Mouse (Mus musculus) right cerebral cortex, postnatal 10 days (tissue): ENCODE measurements around the gene Snph.

ENCODE experiments used
- DNase-seq, 2 experiments: peaks; one replicate each; pipeline ENCODE4 v3.0.0; 2021; ENCODE audit warnings: low spot score in 2 of 2

Gene Snph

DNA sequence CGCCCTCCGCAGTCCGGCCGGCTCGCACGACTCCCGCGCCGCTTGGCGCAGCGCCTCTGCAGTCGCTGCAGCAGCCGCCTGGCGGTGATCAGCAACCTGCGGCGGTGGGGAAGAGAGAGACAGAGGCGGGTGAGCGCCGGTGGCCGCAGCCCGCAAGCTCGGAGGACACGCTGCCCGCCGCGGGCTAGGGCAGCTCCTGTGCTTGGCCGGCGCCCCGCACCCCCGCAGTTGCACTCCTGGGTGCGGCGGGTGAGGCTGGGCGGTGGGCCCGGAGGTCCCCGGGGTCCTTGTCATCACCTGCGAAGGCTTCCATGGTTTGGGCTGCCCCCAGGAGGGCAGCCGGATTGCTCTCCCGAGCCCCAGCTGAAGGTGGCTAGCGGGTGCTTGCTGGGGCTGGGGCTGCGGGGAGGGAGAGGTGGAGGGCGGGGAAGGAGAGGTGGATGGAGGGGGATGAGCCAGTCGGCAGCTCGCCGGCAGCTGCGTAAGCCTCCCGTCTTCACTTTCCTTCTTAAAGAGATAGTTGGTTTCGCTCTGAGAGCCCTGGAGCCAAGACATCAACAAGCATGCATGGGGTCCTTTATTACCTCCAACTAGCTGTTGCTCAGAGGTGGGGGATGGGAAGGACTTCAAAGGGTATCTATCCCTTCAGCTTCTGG, at the start of gene Snph:
Gene Snph, minus strand, starts transcription at position 435 of the 656 bp plus-strand sequence.
- peak; percentile 89 to 93 for DNase-seq

- peak in 1 of 2 experiments; percentile 33 for DNase-seq
Observed at GRCm38 (mm10) chr2:151676234-151676633, 43.8 kb upstream of the Snph start.

GRCm38 (mm10) chr2:151670968-151671329, 38.6 kb upstream of the Snph start:
- DNase-seq, result no peak

DNA sequence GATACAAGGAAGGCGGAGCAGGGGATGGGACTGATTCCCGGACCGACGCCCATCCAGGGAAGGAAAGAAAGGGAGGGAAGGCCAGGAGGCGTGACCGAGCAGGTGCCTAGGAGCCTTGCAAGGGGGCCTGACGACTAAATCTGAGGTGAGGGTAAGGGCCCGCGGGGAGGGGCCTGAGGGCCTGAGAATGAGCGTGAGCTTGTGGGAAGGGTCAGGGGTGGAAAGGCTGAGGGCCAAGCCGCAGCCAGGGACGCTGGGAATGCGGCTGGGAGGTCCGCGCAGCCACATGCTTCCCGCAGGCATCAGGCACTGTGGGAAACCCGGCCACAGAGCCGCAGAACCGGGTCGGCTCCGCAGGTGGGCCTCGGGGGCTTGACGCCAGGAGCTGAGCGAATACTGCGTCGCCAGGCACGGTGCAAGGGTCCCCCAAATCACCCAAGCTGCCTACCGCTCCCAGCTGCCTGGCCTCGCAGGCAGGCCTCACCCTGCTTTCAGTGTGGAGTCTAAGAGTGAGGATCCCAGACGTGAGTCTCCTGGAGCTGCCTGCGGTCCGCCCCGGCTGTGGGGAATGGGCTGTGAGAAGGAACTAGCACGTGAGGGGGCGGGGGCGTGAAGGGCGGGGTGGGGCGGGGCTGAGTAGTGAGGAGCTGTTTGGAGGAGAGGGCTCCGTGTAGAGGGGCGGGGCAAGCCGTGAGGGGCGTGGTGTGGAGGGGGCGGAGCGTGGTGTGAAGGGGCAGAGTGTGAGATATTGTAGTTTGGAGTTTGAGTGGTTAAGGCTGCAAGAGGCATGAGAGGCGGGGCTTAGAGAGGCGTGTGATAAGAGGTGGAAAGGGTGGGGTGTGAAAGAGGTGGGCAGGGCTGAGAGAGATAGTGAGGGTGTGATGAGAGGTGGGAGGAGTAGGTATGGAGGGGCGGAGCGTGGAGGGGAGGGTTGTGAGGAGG, 37.9 kb upstream of the Snph start:
- no peak for DNase-seq

GRCm38 (mm10) chr2:151668433-151668832, 36.0 kb upstream of the Snph start, which contains the start of gene Rad21l:
Gene Rad21l, minus strand, starts transcription at chr2:151668533.
- no peak for DNase-seq

- DNase-seq, result no peak
Observed at GRCm38 (mm10) chr2:151652053-151652452, 19.7 kb upstream of the Snph start.

DNA sequence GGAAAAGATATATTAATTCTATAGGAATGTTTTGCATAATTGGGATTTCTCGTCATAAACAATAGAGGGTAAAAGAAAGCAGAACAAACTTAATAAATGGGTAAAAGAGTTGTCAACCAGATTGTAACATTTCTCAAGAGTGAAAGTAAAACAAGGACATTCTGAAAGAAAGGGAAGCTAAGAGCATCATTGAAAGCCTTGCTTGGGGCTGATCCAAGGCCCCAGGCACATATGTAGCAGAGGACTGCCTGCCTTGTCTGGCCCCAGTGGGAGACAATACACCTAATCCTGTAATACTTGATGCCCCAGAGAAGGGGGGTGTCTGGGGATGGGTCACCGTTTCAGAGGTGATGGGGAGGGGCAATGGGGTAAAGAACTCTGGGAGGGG, 3.6 kb upstream of the Snph start:
- no peak for DNase-seq

GRCm38 (mm10) chr2:151635362-151636014, 3.1 kb upstream of the Snph start:
- DNase-seq, result no peak

DNA sequence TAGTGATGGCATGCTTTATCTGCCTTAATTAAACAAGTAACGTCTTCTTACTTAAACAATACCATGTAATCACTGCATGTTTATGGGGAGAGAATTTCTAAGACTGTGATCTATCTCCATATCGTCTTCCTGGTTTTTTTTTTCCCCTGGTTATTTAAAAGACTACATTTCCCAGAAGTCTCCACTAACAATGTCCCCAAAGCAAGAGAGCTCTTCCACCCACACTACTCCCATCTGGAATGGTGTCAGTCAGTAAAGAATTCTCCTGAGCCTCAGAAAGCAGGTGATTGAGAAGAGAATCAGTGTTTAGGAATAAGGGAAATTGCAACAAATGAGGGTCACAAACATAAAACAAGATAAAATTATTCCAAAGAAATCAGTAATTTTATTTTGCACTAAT, 2.5 kb upstream of the Snph start:
- no peak for DNase-seq

DNA sequence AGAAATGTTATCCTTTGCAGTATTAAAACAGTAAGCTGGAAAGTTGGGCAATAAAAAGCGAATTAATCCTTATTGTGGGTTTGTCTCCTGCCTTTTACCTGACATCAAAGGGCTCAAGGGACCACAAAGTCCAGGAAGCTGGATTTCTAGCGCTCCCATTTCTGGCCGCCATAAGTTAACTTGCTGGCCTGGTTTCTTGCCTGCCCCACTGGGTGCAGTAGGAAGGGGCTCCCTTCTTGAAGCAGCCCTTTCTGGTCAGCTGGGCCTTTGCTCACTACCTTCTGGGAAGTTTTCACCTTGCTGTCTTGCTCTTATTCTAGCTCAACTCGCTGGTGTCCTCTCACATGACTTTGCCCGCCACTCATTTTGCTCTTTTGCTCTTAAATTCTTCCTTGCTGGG, 589 bp upstream of the Snph start:
- DNase-seq, result no peak

DNA sequence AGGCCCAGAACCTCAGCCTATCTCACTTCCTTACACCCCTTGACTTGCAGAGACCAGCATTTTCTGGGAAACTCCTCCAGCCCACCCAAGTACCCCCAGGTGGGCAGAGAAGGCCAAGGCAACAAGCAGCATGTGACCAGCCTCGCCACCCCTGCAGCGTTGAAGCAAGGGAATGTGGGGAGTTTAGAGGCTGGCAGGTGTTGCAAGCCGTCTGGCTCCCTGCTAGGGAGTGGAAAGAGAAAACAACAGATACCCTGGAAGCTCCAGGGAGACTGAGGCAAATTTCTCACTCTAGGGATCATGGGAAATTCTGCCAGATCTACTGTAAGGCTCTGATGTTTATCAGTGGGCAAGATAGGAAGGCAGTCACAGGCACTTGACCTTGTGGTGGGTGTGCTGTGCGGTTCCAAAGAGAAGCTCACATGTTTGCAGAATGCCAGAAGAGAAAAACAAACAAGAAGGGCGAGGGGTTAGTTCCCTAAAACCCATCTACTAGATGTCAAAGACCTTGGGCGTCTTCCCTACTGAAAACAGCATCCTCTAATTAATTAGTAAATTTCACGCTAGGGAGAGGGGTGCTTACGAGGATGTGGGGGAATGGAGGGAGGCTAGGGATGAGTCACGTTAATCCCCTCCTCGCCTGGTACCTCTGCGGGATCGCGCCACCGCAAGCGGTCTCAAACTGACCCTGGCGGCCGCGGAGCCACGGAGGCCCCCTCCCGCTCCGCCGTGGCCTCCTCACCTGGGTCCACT, 811 bp downstream of the Snph start:
- DNase-seq, result peak in 1 of 2 experiments; percentile 51

DNA sequence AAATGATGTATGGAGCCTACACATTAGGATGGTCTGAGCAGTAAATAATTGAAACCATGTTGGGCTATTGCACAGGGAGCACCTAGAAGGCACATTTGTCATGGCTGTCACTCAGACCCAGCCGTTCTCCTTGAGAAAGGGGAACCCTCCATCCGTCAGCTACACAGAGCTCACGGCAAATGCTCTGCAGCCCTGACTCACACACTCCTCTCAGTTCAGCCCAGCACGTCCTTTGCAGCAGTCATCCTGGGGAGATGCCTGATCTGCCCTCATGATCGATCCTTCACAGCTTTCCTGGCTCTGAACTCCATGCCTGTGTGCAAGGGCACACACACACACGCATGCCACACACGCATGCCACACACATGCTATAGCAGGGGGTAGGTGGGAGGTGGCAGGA, 3.1 kb downstream of the Snph start:
- DNase-seq, result peak in 1 of 2 experiments; percentile 32

GRCm38 (mm10) chr2:151628011-151628410, 4.4 kb downstream of the Snph start:
- peak in 1 of 2 experiments; percentile 33 for DNase-seq

- peak in 1 of 2 experiments; percentile 18 for DNase-seq
Observed at GRCm38 (mm10) chr2:151626296-151626695, 6.1 kb downstream of the Snph start.

GRCm38 (mm10) chr2:151623776-151624175, 8.6 kb downstream of the Snph start:
- DNase-seq, result peak in 1 of 2 experiments; percentile 12

DNA sequence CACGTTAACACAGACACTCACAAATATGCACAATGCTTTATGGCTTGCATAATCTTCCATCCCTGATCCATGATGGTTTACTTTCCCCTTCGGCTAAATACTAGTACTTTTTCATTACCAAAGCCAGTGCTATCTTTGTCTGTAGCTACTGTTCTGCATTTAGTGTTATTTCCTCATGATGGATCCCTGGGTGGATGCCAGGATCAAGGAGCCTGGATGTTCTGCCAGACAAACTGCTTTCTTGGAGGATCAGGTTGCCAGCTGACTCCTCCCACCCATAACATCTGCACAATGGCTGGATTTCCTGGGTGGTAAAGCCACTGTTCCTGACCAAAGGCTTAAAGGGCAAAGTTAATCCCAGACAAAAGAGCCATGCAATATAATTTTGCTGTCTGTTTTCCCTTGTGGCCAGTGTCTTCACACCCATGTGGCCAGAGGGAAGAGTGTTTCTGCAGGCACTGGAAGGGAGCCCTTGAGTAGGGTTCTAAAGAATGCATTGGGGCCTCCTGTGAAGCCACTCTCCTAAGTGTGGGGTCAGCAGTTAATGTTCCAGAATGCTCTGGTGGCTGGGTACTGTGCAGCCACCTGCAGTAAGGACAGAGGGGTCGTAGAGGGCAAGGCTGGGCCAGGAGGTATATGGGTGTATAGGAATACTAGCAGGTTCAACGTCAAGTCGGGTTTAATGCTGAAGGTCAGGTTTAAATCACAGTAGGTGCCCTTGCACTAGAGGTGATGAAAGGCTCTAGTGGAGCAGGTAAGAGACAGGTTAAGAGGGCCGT, 15.7 kb downstream of the Snph start:
- no peak for DNase-seq

DNA sequence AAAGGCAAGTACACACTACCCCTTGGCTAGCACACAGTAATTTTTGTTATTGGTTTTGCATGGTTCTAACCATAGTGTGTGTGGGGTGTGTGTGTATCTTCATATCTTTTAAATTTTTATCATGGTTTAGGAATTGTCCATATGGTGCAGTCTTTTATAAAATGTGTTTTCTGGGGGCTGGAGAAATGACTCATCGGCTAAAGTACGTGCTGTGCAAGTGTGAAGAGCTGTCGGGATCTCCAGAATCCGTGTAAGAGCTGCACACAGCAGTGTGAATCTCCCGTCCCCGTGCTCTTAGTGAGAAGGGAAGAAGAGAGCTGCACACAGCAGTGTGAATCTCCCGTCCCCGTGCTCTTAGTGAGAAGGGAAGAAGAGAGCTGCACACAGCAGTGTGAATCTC, 16.6 kb downstream of the Snph start:
- peak in 1 of 2 experiments; percentile 74 for DNase-seq

GRCm38 (mm10) chr2:151609974-151610373, 22.4 kb downstream of the Snph start:
- no peak for DNase-seq

DNA sequence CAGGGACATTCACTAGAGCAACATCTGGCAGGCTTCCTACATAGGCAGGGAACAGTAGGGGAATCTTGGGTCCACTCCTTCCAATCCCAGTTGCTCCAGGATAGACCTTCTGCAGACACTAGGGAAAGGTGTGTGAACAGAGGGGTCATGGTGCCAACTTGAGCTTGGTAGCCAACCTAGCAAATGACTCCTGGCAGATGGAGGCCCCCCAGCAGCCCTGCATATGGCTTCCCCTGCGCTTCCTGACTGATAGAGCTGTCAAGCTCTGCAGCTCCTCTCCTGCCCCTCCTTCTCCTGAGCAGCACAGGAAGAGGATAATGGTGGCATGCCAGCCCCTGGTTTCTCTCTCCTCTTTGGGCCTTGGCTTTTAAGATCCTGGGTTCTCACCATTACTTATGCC, 24.0 kb downstream of the Snph start:
- no peak for DNase-seq

DNA sequence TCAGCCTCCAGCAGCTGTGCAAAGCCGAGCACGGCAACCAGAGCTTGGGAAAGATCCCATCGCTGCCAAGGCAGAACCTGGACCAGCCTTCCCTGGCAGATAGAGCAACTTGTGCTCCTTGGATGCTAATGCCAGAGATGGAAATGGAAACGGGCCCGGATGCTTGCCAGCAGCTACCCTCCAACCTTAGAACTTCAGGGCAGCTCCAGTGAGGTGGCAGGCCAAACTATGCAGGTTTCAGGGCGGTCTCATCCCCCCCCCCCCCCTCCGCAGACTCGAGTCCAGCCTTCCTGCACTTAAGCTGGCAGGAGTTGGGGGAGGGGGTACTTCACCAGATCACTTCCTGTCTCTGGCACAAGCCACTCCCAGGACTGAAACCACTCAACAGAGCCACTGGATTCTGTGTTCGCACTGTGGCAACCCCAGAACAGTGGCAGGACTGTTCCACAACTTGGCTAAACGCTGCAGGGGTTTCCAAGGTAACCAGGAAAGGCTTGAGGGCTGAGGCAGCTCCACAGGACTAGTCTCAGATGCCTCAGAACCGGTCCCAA, 26.9 kb downstream of the Snph start:
- peak; percentile 83 to 89 for DNase-seq

DNA sequence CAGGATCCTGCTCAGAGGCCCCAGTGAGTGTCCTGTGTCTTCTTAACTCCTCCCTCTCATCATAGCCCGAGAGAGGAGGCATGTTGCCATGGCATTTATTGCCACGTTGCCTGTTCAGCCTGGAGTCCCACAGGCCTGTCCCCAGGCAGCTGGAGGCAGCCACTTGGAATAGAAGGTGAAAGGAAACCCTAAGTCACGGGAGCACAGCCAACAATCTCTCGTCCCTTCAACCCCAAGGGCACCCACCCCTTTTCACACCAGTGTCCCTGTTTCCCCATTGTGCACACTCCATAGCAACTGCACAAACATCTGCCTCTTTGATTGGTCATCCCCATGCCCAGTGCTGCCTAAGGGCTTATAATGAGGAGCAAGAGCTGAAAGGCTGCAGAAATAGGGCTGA, 28.8 kb downstream of the Snph start:
- DNase-seq, result peak; percentile 73 to 78
